Mouse (Mus musculus) NIH3T3 (cell line): ENCODE data around the gene Insig1.

ENCODE experiments used
- DNase-seq: peaks from one replicate; pipeline ENCODE4 v3.0.0-alpha.2; 2012; ENCODE audit warnings: low read depth

The Insig1 gene

DNA sequence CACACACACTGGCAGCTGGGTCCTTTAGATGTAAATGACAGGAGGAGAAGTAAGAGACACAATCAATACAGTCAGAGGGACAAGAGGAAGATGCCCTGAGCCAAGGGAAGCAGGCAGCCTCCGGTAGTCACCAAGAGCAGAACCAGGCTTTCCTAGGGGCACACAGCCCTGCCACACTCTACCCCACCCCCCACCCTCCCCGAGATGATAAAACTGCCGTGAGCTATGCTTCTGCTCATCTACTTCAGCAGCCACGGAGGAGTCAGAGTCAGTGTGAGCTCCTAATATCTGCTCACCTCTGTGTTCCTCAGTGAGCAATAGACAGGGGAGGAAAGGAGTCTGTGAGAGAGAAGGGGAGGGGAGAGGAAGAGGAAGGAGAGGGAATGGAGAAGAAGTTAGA lies 5.9 kb upstream of the Insig1 start:
- DNase-seq = no peak

DNA sequence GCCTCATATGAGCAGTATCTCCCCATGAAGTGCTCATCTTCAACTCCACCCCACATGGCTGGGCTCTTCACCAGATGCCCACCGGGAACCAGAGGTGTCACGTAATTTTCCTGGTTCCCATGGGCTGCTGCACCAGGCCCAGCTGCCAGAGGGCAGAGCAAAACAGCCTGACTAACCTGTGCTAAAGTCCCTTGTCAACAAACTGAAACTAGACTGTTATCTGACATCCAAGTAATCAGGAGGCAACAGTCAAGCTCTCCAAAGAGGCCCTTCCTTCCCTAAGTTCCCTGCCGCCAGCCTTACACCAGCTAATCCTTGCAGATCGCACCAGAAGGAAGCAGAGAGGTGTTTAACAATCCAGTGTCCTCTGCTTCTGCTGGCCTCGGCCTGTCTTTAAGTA lies 4.9 kb upstream of the Insig1 start:
- DNase-seq = no peak

GRCm38 (mm10) chr5:28070149-28070827 lies 875 bp upstream of the Insig1 start:
- peak; percentile 82 for DNase-seq

DNA sequence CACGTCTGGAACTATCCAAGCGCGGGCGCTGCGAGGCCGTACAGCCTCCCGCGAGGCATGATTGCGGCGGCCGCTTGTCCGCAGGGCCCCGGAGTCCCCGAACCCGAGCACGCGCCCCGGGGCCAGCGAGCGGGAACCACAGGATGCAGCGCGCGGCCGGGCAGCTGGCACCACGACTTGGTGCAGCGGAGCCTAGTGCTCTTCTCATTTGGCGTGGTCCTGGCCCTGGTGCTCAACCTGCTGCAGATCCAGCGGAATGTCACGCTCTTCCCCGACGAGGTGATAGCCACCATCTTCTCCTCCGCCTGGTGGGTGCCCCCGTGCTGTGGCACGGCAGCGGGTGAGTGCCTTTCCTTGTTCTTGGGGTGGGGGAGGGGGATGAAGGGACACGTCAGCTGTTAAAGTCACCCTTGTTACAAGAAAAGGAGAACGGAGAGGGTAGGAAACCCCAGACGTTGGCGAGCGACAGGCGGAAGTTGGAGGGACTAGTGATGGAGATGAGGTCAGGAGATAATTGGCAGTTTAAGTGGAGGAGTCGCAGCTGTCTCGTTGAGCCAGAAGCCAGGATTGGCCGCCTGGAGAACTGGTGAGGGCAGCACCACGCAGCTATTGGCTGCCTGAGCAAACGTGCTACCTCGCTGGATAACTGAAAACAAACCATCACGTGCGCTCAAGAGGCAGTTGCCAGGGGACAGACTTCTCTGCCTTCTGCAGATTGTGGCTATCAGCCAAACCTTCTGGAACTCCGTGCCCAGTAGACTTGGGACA lies 477 bp downstream of the Insig1 start:
- peak; percentile 90 for DNase-seq

GRCm38 (mm10) chr5:28079431-28079830 lies 8.3 kb downstream of the Insig1 start:
- DNase-seq = no peak

DNA sequence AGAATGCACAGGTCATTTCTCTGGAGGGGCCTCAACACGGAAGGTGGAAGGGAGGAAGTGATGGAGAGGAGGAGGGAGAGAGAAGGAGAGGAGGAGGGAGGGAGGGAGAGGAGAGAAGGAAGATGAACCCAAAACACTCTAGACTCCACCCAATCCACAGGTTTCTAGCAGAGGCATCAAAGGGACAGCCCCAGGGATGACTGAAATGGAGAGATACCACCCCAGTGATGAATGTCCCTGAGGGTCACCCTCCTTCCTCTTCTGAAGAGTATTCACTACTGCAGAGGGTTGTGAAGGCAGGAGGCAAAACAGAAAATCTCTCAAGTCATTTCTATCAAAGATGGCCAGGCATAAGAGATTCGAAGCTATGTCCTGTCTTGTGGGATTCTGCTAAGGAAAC lies 10.0 kb downstream of the Insig1 start:
- no peak for DNase-seq

GRCm38 (mm10) chr5:28081822-28082221 lies 10.7 kb downstream of the Insig1 start:
- no peak for DNase-seq

GRCm38 (mm10) chr5:28082312-28082711 lies 11.1 kb downstream of the Insig1 start:
- no peak for DNase-seq

- DNase-seq = no peak
These were observed 11.6 kb downstream of the Insig1 start for GRCm38 (mm10) chr5:28082796-28083195.

DNA sequence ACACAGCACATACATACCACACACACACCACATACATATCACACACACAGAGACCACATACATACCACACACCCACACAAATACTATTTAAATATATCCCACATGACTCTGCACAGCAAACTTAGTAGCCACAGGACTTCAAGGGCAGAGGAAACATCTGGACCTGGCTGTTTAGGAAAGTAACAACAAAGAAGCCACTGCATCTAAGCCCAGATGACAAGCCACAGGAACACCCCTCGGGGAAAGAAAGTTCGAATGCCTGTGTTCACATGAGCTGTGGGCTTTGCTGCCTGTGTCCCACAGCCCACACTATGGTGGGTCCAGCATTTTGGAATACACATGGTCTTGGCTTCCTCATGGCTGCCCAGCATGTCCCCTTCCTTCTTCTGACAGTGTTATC lies 13.6 kb downstream of the Insig1 start:
- no peak for DNase-seq

DNA sequence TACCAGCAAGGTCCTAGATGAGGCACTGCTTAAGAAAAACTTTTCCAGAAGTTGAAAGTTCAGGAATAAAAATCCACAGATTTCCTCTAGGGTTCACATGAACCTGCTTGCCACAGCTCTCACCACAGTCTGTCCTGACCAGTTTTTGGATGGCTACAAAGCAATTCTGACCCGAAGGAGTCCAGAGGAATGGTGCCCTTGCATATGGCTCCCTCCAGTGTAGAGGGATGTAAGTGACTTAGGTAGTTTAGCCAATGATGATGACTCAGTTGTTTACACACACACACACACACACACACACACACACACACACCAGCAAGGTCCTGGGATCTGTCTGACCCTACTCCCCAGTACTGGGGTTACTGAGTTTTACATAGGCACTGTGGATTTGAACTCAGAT lies 19.4 kb downstream of the Insig1 start:
- peak; percentile 68 for DNase-seq

- no peak for DNase-seq
These were observed 21.2 kb downstream of the Insig1 start for GRCm38 (mm10) chr5:28092327-28092726.

GRCm38 (mm10) chr5:28093874-28094273 lies 22.7 kb downstream of the Insig1 start:
- DNase-seq = peak; percentile 83

DNA sequence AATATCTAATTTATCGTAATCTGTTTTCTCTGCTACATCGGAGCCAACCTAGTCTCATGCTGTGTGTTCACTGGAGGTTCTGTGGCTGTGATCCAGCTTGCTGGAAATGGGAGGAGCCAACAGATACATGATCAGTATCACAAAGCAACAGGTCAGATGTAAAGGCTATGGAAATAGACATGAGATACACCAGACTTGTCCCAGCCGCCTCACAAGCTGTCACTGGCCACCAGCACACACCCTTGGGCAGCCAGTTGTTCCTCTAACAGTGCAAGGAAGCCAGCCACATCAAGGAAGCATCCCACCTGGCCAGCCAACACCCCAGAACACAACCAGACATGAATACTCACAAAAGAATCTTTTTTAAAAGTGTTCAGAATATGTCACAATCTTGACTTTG lies 23.2 kb downstream of the Insig1 start:
- DNase-seq = no peak

DNA sequence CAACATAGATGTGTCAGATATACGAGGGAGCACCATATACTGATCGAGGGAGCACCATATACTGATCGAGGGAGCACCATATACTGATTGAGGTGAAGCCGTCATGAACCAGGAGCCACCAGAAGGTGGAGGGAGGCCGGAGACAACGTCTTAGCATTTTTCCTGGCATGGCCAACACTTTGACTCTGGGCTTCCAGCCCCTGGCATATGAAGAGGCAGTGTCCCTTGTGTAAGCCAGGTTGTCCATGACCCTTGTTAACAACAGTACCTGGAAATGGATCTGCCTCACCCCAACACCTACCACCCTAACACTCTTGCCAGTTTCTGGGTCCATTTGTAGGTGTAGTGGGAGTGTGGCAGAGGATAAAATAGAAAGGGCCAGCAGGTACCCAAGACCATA lies 23.7 kb downstream of the Insig1 start:
- no peak for DNase-seq

DNA sequence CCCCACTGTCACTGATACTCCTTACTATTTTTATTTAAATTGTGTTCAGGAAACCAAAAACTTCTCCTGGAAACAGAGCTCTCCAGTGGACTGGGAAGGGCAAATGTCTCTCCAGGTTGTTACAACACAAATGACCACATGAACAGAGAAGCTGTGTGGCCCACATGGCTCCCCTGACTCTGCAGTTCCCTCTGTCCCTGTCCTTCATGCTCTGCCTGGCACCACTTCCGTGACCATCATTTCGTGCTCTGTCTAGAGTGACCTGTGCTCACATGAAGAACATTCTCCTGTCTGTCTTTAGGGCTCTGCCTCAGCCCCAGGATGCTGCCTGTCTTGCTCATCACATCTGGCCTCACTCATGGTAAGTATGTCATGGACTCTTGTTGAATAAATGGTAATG lies 24.5 kb downstream of the Insig1 start:
- DNase-seq = no peak

- no peak for DNase-seq
These were observed 35.8 kb downstream of the Insig1 start for GRCm38 (mm10) chr5:28106966-28107365.

GRCm38 (mm10) chr5:28107974-28108373 lies 36.8 kb downstream of the Insig1 start:
- DNase-seq = no peak

- peak; percentile 56 for DNase-seq
These were observed 39.7 kb downstream of the Insig1 start for GRCm38 (mm10) chr5:28110881-28111280.

DNA sequence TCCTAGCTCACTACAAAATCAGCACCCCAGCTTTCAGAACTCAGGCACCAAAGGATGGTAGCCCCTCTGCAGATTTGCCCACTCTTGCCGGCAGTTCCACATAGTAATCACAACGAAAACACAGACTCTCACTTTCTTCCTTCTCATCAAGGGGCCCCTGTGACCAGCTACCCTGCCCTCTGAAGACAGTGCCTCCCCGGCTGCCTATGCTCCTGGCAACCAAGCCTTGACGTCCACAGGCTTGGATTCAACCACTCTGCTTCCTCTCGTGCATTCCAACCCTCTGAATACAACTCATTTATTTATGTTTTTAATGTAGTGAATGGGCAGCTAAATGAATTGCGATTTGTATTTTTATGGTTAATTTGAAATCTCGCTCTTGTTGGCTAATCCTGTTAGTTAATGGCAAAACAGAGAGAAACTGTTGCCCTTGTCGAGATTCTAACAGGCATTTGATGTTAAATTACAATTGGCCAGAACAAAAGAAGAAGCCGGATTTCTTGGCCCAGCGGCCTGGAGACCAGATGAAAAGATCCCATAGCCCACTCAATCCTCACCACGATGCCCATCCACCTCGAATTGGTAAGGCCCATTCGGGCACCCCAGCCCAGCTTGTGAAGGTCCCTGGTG lies 46.2 kb downstream of the Insig1 start:
- peak; percentile 16 for DNase-seq

DNA sequence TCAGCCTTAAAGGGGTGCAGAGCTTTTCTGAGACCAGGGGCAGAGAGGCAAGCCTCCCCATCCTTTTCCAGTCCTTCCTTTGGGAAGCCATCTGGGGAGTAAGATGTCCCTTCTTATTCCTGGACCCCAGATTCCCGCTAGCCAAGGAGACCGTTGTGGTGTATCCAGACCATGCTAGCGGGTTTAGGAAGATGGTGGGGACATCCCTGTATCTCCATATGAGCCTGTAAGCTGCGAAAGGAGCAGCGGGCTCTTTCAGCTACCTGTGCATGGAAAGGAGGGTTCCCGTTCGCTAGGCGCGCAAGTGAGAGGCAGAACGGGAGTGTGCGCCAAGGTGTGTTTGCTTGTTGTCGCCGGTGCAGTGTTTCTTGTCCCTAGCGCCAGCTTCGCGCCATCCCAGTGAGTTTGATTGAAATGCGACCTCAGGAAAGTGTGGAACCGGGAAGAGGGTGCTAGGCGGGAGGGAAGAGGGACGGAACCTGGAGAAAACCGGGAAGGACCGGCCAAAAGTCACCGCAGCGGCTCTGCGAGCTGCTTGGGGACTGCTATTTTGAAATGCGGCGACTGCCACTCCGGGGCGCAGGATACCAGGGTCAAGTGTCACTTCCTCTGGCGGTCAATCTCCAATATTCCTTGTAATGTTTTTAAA lies 46.8 kb downstream of the Insig1 start:
- no peak for DNase-seq

DNA sequence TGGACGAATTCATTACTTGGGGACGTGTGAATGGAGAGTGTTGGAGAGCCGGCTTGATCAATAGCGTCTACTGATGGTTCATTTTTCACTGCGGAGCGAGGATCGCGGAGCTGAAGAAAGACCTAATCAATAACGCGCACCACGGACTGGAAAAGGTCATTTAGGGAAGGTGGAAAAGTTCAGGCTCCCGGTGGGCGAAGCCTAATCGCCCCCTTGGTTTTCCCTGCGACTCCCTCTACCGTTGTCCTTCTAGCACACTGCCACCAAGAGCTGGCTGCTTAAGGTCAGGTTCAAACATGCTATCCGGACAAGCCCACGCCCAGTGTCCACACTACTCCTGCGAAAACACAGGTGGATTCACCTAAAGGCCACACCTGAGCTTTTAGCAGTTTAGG lies 47.4 kb downstream of the Insig1 start:
- DNase-seq = no peak

GRCm38 (mm10) chr5:28119576-28119975 lies 48.4 kb downstream of the Insig1 start:
- no peak for DNase-seq
